Mouse (Mus musculus): ENCODE results near the gene Rbms3. TPM values are rescaled to one million over a fixed set of nuclear protein-coding genes. Genes with fewer than 3 reads are reported as not detected.

Gene Rbms3
- polyA plus RNA-seq, 1 experiment from 2014 or later, result 117 TPM

GRCm38 (mm10) chr9:116533381-116533780, 1096.3 kb downstream of the Rbms3 start:
- 71% methylated on average over 5 of the region's 5 CpGs for WGBS
- DNase-seq (no peak), ATAC-seq (ENCODE audit: insufficient read depth) (no peak)
- no peak overlapping the region for H3K4me2 ChIP-seq
- no peaks in the 10 kb centered on the region for H3K27me3 ChIP-seq (ENCODE audit: insufficient read depth, low read length)
- peaks cover 4% of the 10 kb centered on the region; the same call in 1 of the 2 replicates for H3K9me3 ChIP-seq (ENCODE audit: low read depth, low read length)
- no peak overlapping the region for H3K27ac ChIP-seq (ENCODE audit: low read depth)
- TF ChIP-seq CTCF (IDR thresholded peaks at IDR 0.05; ENCODE audit: low read depth), result no peak
- H3K36me3 ChIP-seq (ENCODE audit: insufficient read depth), result no peaks in the 10 kb centered on the region
- no peak overlapping the region for H3K9ac ChIP-seq
- H3K4me3 ChIP-seq (ENCODE audit: low read depth, low read length), result no peak overlapping the region
- H3K4me1 ChIP-seq (ENCODE audit: insufficient read depth), result no peaks in the 10 kb centered on the region

GRCm38 (mm10) chr9:116531121-116531520, 1098.6 kb downstream of the Rbms3 start:
- no peaks in the 10 kb centered on the region for H3K4me1 ChIP-seq (ENCODE audit: insufficient read depth)
- no peak overlapping the region for H3K4me2 ChIP-seq
- peaks cover 4% of the 10 kb centered on the region; the same call in 1 of the 2 replicates for H3K9me3 ChIP-seq (ENCODE audit: low read depth, low read length)
- no peak for TF ChIP-seq CTCF (IDR thresholded peaks at IDR 0.05; ENCODE audit: low read depth)
- no peak overlapping the region for H3K27ac ChIP-seq (ENCODE audit: low read depth)
- H3K9ac ChIP-seq, result no peak overlapping the region
- ATAC-seq (ENCODE audit: insufficient read depth) (no peak), DNase-seq (no peak)
- 94% methylated on average over 4 of the region's 4 CpGs for WGBS
- H3K4me3 ChIP-seq (ENCODE audit: low read depth, low read length), result no peak overlapping the region
- no peaks in the 10 kb centered on the region for H3K36me3 ChIP-seq (ENCODE audit: insufficient read depth)
- H3K27me3 ChIP-seq (ENCODE audit: insufficient read depth, low read length), result no peaks in the 10 kb centered on the region

- peak; percentile 11 for DNase-seq
- Histone ChIP-seq H3K9ac (no peak overlapping the region), H3K4me3 (ENCODE audit: low read depth, low read length) (no peak overlapping the region), H3K4me1 (ENCODE audit: insufficient read depth) (no peaks in the 10 kb centered on the region), H3K4me2 (no peak overlapping the region), H3K36me3 (ENCODE audit: insufficient read depth) (no peaks in the 10 kb centered on the region), H3K27me3 (ENCODE audit: insufficient read depth, low read length) (no peaks in the 10 kb centered on the region), H3K9me3 (ENCODE audit: low read depth, low read length) (no peaks in the 10 kb centered on the region), H3K27ac (ENCODE audit: low read depth) (no peak overlapping the region)
- no peak for ATAC-seq (ENCODE audit: insufficient read depth)
- TF ChIP-seq CTCF (IDR thresholded peaks at IDR 0.05; ENCODE audit: low read depth), result no peak
- whole genome bisulfite sequencing, result 74% methylated on average over 5 of the region's 5 CpGs
Observed at GRCm38 (mm10) chr9:116524386-116524785, 1105.3 kb downstream of the Rbms3 start.

Measured in lung, embryonic 14.5 days (tissue).